Mouse (Mus musculus): Measurements from ENCODE around the gene Insl5. TPM values are rescaled to one million over a fixed set of nuclear protein-coding genes. Genes with fewer than 3 reads are reported as not detected.

Insl5 gene
- polyA plus RNA-seq, 1 experiment from 2014 or later, result not detected

- no peak overlapping the region for H3K4me3 ChIP-seq (replicated peaks; ENCODE audit: low read length)
- no peaks in the 10 kb centered on the region for H3K9me3 ChIP-seq (replicated peaks; ENCODE audit: control insufficient read depth, low read length)
- no peak overlapping the region for H3K4me2 ChIP-seq (ENCODE audit: low read depth, low read length)
- ATAC-seq (ENCODE audit: insufficient read depth, low FRiP score), result no peak
- H3K27me3 ChIP-seq (ENCODE audit: control insufficient read depth, insufficient read depth, low read length), result no peaks in the 10 kb centered on the region
- H3K9ac ChIP-seq (ENCODE audit: low read length), result no peak overlapping the region
- 2% methylated on average over 2 of the region's 2 CpGs for WGBS
- H3K27ac ChIP-seq (ENCODE audit: low read length), result no peak overlapping the region
- H3K4me1 ChIP-seq (ENCODE audit: control insufficient read depth, insufficient read depth, low read length), result no peaks in the 10 kb centered on the region
- H3K36me3 ChIP-seq (ENCODE audit: control insufficient read depth, insufficient read depth, low read length), result no peaks in the 10 kb centered on the region
These were observed 39.7 kb downstream of the Insl5 start for GRCm38 (mm10) chr4:102986917-102987316.

GRCm38 (mm10) chr4:102986173-102986572 is 40.5 kb downstream of the Insl5 start:
- ATAC-seq (ENCODE audit: insufficient read depth, low FRiP score), result no peak
- Histone ChIP-seq H3K4me1 (ENCODE audit: control insufficient read depth, insufficient read depth, low read length) (no peaks in the 10 kb centered on the region), H3K27ac (ENCODE audit: low read length) (no peak overlapping the region), H3K4me2 (ENCODE audit: low read depth, low read length) (no peak overlapping the region), H3K9me3 (replicated peaks; ENCODE audit: control insufficient read depth, low read length) (no peaks in the 10 kb centered on the region; the same call in 1 of the 2 replicates), H3K36me3 (ENCODE audit: control insufficient read depth, insufficient read depth, low read length) (no peaks in the 10 kb centered on the region), H3K27me3 (ENCODE audit: control insufficient read depth, insufficient read depth, low read length) (no peaks in the 10 kb centered on the region), H3K4me3 (replicated peaks; ENCODE audit: low read length) (no peak overlapping the region), H3K9ac (ENCODE audit: low read length) (no peak overlapping the region)
- WGBS, result 73% methylated on average over 7 of the region's 7 CpGs

- ATAC-seq (ENCODE audit: insufficient read depth, low FRiP score), result no peak
These were observed 44.9 kb downstream of the Insl5 start for GRCm38 (mm10) chr4:102981709-102982108.

GRCm38 (mm10) chr4:102979385-102979784 is 47.3 kb downstream of the Insl5 start:
- Histone ChIP-seq H3K4me3 (replicated peaks; ENCODE audit: low read length) (no peak overlapping the region; the same call in 1 of the 2 replicates), H3K27ac (ENCODE audit: low read length) (no peak overlapping the region), H3K27me3 (ENCODE audit: control insufficient read depth, insufficient read depth, low read length) (peaks cover 7% of the 10 kb centered on the region), H3K9me3 (replicated peaks; ENCODE audit: control insufficient read depth, low read length) (no peaks in the 10 kb centered on the region; the same call in 1 of the 2 replicates), H3K9ac (ENCODE audit: low read length) (no peak overlapping the region), H3K4me1 (ENCODE audit: control insufficient read depth, insufficient read depth, low read length) (peaks cover 6% of the 10 kb centered on the region; the same call in 1 of the 2 replicates), H3K36me3 (ENCODE audit: control insufficient read depth, insufficient read depth, low read length) (no peaks in the 10 kb centered on the region), H3K4me2 (ENCODE audit: low read depth, low read length) (peak overlapping the region; percentile 51)
- 58% methylated on average over 5 of the region's 5 CpGs for WGBS
- no peak for ATAC-seq (ENCODE audit: insufficient read depth, low FRiP score)

More at GRCm38 (mm10) chr4:102981709-102982108, 44.9 kb downstream of the Insl5 start:
- Histone ChIP-seq H3K27me3 (ENCODE audit: control insufficient read depth, insufficient read depth, low read length) (peaks cover 7% of the 10 kb centered on the region), H3K36me3 (ENCODE audit: control insufficient read depth, insufficient read depth, low read length) (no peaks in the 10 kb centered on the region), H3K9ac (ENCODE audit: low read length) (no peak overlapping the region), H3K27ac (ENCODE audit: low read length) (no peak overlapping the region; the same call in 1 of the 2 replicates), H3K9me3 (replicated peaks; ENCODE audit: control insufficient read depth, low read length) (no peaks in the 10 kb centered on the region; the same call in 1 of the 2 replicates), H3K4me3 (replicated peaks; ENCODE audit: low read length) (no peak overlapping the region), H3K4me2 (ENCODE audit: low read depth, low read length) (no peak overlapping the region), H3K4me1 (ENCODE audit: control insufficient read depth, insufficient read depth, low read length) (peaks cover 6% of the 10 kb centered on the region; the same call in 1 of the 2 replicates)
- 68% methylated on average over 8 of the region's 8 CpGs for WGBS

- H3K9me3 ChIP-seq (replicated peaks; ENCODE audit: control insufficient read depth, low read length), result no peaks in the 10 kb centered on the region; the same call in 1 of the 2 replicates
- 0% methylated on average over 13 of the region's 13 CpGs for WGBS
- no peak for ATAC-seq (ENCODE audit: insufficient read depth, low FRiP score)
- H3K27ac ChIP-seq (ENCODE audit: low read length), result no peak within 1 kb of the TSS
- H3K27me3 ChIP-seq (ENCODE audit: control insufficient read depth, insufficient read depth, low read length), result peaks cover 7% of the 10 kb centered on the region
- no peaks in the 10 kb centered on the region for H3K36me3 ChIP-seq (ENCODE audit: control insufficient read depth, insufficient read depth, low read length)
- H3K4me3 ChIP-seq (replicated peaks; ENCODE audit: low read length), result peak within 1 kb of the TSS; percentile 24
- peak within 1 kb of the TSS; percentile 51 for H3K4me2 ChIP-seq (ENCODE audit: low read depth, low read length)
- H3K9ac ChIP-seq (ENCODE audit: low read length), result no peak within 1 kb of the TSS; the same call in 1 of the 2 replicates
- H3K4me1 ChIP-seq (ENCODE audit: control insufficient read depth, insufficient read depth, low read length), result peaks cover 6% of the 10 kb centered on the region; the same call in 1 of the 2 replicates
These were observed 48.2 kb downstream of the Insl5 start, which contains the start of gene Tctex1d1 for GRCm38 (mm10) chr4:102978440-102978839. Gene Tctex1d1, plus strand, starts transcription at chr4:102978606.

GRCm38 (mm10) chr4:102977778-102978321 is 48.8 kb downstream of the Insl5 start:
- Histone ChIP-seq H3K27ac (ENCODE audit: low read length) (no peak overlapping the region), H3K9me3 (replicated peaks; ENCODE audit: control insufficient read depth, low read length) (no peaks in the 10 kb centered on the region; the same call in 1 of the 2 replicates), H3K4me1 (ENCODE audit: control insufficient read depth, insufficient read depth, low read length) (peaks cover 6% of the 10 kb centered on the region; the same call in 1 of the 2 replicates), H3K36me3 (ENCODE audit: control insufficient read depth, insufficient read depth, low read length) (no peaks in the 10 kb centered on the region), H3K9ac (ENCODE audit: low read length) (no peak overlapping the region), H3K4me3 (replicated peaks; ENCODE audit: low read length) (peak overlapping the region; percentile 3; the same call in 1 of the 2 replicates), H3K27me3 (ENCODE audit: control insufficient read depth, insufficient read depth, low read length) (peaks cover 7% of the 10 kb centered on the region), H3K4me2 (ENCODE audit: low read depth, low read length) (peak overlapping the region; percentile 51)
- WGBS, result 10% methylated on average over 16 of the region's 16 CpGs
- no peak for ATAC-seq (ENCODE audit: insufficient read depth, low FRiP score)

GRCm38 (mm10) chr4:102976290-102977275 is 50.1 kb downstream of the Insl5 start:
- no peak overlapping the region for H3K4me3 ChIP-seq (replicated peaks; ENCODE audit: low read length)

GRCm38 (mm10) chr4:102974172-102974571 is 52.5 kb downstream of the Insl5 start:
- peaks cover 6% of the 10 kb centered on the region; the same call in 1 of the 2 replicates for H3K4me1 ChIP-seq (ENCODE audit: control insufficient read depth, insufficient read depth, low read length)
- peaks cover 3% of the 10 kb centered on the region; the same call in 1 of the 2 replicates for H3K27me3 ChIP-seq (ENCODE audit: control insufficient read depth, insufficient read depth, low read length)
- no peak for ATAC-seq (ENCODE audit: insufficient read depth, low FRiP score)
- H3K9me3 ChIP-seq (replicated peaks; ENCODE audit: control insufficient read depth, low read length), result no peaks in the 10 kb centered on the region
- no peaks in the 10 kb centered on the region for H3K36me3 ChIP-seq (ENCODE audit: control insufficient read depth, insufficient read depth, low read length)
- no peak overlapping the region for H3K4me3 ChIP-seq (replicated peaks; ENCODE audit: low read length)
- WGBS, result 58% methylated on average over 5 of the region's 5 CpGs
- H3K27ac ChIP-seq (ENCODE audit: low read length), result no peak overlapping the region
- no peak overlapping the region for H3K9ac ChIP-seq (ENCODE audit: low read length)
- H3K4me2 ChIP-seq (ENCODE audit: low read depth, low read length), result no peak overlapping the region

More at GRCm38 (mm10) chr4:102976290-102977275, 50.1 kb downstream of the Insl5 start:
- WGBS, result 54% methylated on average over 12 of the region's 12 CpGs
- no peak for ATAC-seq (ENCODE audit: insufficient read depth, low FRiP score)
- Histone ChIP-seq H3K27me3 (ENCODE audit: control insufficient read depth, insufficient read depth, low read length) (peaks cover 7% of the 10 kb centered on the region), H3K36me3 (ENCODE audit: control insufficient read depth, insufficient read depth, low read length) (no peaks in the 10 kb centered on the region), H3K9ac (ENCODE audit: low read length) (no peak overlapping the region), H3K4me2 (ENCODE audit: low read depth, low read length) (no peak overlapping the region), H3K27ac (ENCODE audit: low read length) (no peak overlapping the region), H3K4me1 (ENCODE audit: control insufficient read depth, insufficient read depth, low read length) (peaks cover 6% of the 10 kb centered on the region; the same call in 1 of the 2 replicates), H3K9me3 (replicated peaks; ENCODE audit: control insufficient read depth, low read length) (no peaks in the 10 kb centered on the region; the same call in 1 of the 2 replicates)
